Mouse (Mus musculus): ENCODE data around the gene Olfr643. TPM values are rescaled to one million over a fixed set of nuclear protein-coding genes. Genes with fewer than 3 reads are reported as not detected.

Olfr643 gene
- not detected for polyA plus RNA-seq (2014; fragmentation: Illumina TruSeq; extraction: RNeasy Lipid Tissue Mini Kit (QIAGEN cat#74804); ENCODE audit: low read depth, low replicate concordance)

GRCm38 (mm10) chr7:104137305-104137704, at the start of gene Olfr643:
Gene Olfr643 (minus strand): TSS chr7:104137405.

GRCm38 (mm10) chr7:104183292-104183691, 46.1 kb upstream of the Olfr643 start, which contains the start of gene Olfr648:
Gene Olfr648 (minus strand): TSS chr7:104183392.

GRCm38 (mm10) chr7:104150456-104150855, 13.3 kb upstream of the Olfr643 start, which contains the start of gene Ubqlnl:
Gene Ubqlnl (minus strand): TSS chr7:104150556.

GRCm38 (mm10) chr7:104143179-104143578, 6.0 kb upstream of the Olfr643 start, which contains the start of gene Ubqln3:
Gene Ubqln3 (minus strand): TSS chr7:104143279.

GRCm38 (mm10) chr7:104129726-104130125, 7.5 kb downstream of the Olfr643 start, which contains the start of gene Ubqln5:
Gene Ubqln5 (minus strand): TSS chr7:104129826.

GRCm38 (mm10) chr7:104104757-104104972, 32.5 kb downstream of the Olfr643 start, which contains the start of gene Olfr646:
Gene Olfr646 (plus strand): TSS chr7:104104873.

GRCm38 (mm10) chr7:104085365-104085764, 51.8 kb downstream of the Olfr643 start, which contains the start of gene Olfr645:
Gene Olfr645 (minus strand): TSS chr7:104085465.

GRCm38 (mm10) chr7:104071769-104072168, 65.4 kb downstream of the Olfr643 start, which contains the start of gene Olfr644:
Gene Olfr644 (minus strand): TSS chr7:104071869.

GRCm38 (mm10) chr7:104061345-104061744, 75.9 kb downstream of the Olfr643 start, which contains the start of gene 4930516K23Rik:
Gene 4930516K23Rik (minus strand): TSS chr7:104061445.

GRCm38 (mm10) chr7:104052566-104052965, 84.6 kb downstream of the Olfr643 start, which contains the start of gene Olfr642:
Gene Olfr642 (minus strand): TSS chr7:104052666.

GRCm38 (mm10) chr7:104035145-104035544, 102.1 kb downstream of the Olfr643 start, which contains the start of gene Olfr641:
Gene Olfr641 (plus strand): TSS chr7:104035445.

GRCm38 (mm10) chr7:104025473-104025872, 111.7 kb downstream of the Olfr643 start, which contains the start of gene Olfr640:
Gene Olfr640 (minus strand): TSS chr7:104025573.

GRCm38 (mm10) chr7:104017203-104017602, 120.0 kb downstream of the Olfr643 start, which contains the start of gene Olfr639:
Gene Olfr639 (minus strand): TSS chr7:104017303.

GRCm38 (mm10) chr7:103998446-103998845, 138.8 kb downstream of the Olfr643 start, which contains the start of gene Olfr638:
Gene Olfr638 (plus strand): TSS chr7:103998746.

GRCm38 (mm10) chr7:103970852-103971251, 166.4 kb downstream of the Olfr643 start, which contains the start of gene Olfr635:
Gene Olfr635 (plus strand): TSS chr7:103971152.

Other genes starting within 250 kb of the Olfr643 start
- not detected for gene Olfr64, start 242.9 kb downstream of the Olfr643 start, polyA plus RNA-seq (2014; fragmentation: Illumina TruSeq; extraction: RNeasy Lipid Tissue Mini Kit (QIAGEN cat#74804); ENCODE audit: low read depth, low replicate concordance)
- not detected for gene Olfr65, start 233.9 kb downstream of the Olfr643 start, polyA plus RNA-seq (2014; fragmentation: Illumina TruSeq; extraction: RNeasy Lipid Tissue Mini Kit (QIAGEN cat#74804); ENCODE audit: low read depth, low replicate concordance)
- gene Olfr631, start 208.6 kb downstream of the Olfr643 start, polyA plus RNA-seq (2014; fragmentation: Illumina TruSeq; extraction: RNeasy Lipid Tissue Mini Kit (QIAGEN cat#74804); ENCODE audit: low read depth, low replicate concordance): not detected
- not detected for gene Olfr632, start 203.1 kb downstream of the Olfr643 start, polyA plus RNA-seq (2014; fragmentation: Illumina TruSeq; extraction: RNeasy Lipid Tissue Mini Kit (QIAGEN cat#74804); ENCODE audit: low read depth, low replicate concordance)
- not detected for gene Olfr633, start 193.0 kb downstream of the Olfr643 start, polyA plus RNA-seq (2014; fragmentation: Illumina TruSeq; extraction: RNeasy Lipid Tissue Mini Kit (QIAGEN cat#74804); ENCODE audit: low read depth, low replicate concordance)
- not detected for gene Olfr635, start 166.3 kb downstream of the Olfr643 start, polyA plus RNA-seq (2014; fragmentation: Illumina TruSeq; extraction: RNeasy Lipid Tissue Mini Kit (QIAGEN cat#74804); ENCODE audit: low read depth, low replicate concordance)
- gene Olfr638, start 138.7 kb downstream of the Olfr643 start, polyA plus RNA-seq (2014; fragmentation: Illumina TruSeq; extraction: RNeasy Lipid Tissue Mini Kit (QIAGEN cat#74804); ENCODE audit: low read depth, low replicate concordance): not detected
- not detected for gene Olfr639, start 120.1 kb downstream of the Olfr643 start, polyA plus RNA-seq (2014; fragmentation: Illumina TruSeq; extraction: RNeasy Lipid Tissue Mini Kit (QIAGEN cat#74804); ENCODE audit: low read depth, low replicate concordance)
- not detected for gene Olfr640, start 111.8 kb downstream of the Olfr643 start, polyA plus RNA-seq (2014; fragmentation: Illumina TruSeq; extraction: RNeasy Lipid Tissue Mini Kit (QIAGEN cat#74804); ENCODE audit: low read depth, low replicate concordance)
- not detected for gene Olfr641, start 102.0 kb downstream of the Olfr643 start, polyA plus RNA-seq (2014; fragmentation: Illumina TruSeq; extraction: RNeasy Lipid Tissue Mini Kit (QIAGEN cat#74804); ENCODE audit: low read depth, low replicate concordance)
- gene Olfr642, start 84.7 kb downstream of the Olfr643 start, polyA plus RNA-seq (2014; fragmentation: Illumina TruSeq; extraction: RNeasy Lipid Tissue Mini Kit (QIAGEN cat#74804); ENCODE audit: low read depth, low replicate concordance): not detected
- not detected for gene 4930516K23Rik, start 76.0 kb downstream of the Olfr643 start, polyA plus RNA-seq (2014; fragmentation: Illumina TruSeq; extraction: RNeasy Lipid Tissue Mini Kit (QIAGEN cat#74804); ENCODE audit: low read depth, low replicate concordance)
- gene Olfr644, start 65.5 kb downstream of the Olfr643 start, polyA plus RNA-seq (2014; fragmentation: Illumina TruSeq; extraction: RNeasy Lipid Tissue Mini Kit (QIAGEN cat#74804); ENCODE audit: low read depth, low replicate concordance): not detected
- not detected for gene Olfr645, start 51.9 kb downstream of the Olfr643 start, polyA plus RNA-seq (2014; fragmentation: Illumina TruSeq; extraction: RNeasy Lipid Tissue Mini Kit (QIAGEN cat#74804); ENCODE audit: low read depth, low replicate concordance)
- gene Olfr646, start 32.5 kb downstream of the Olfr643 start, polyA plus RNA-seq (2014; fragmentation: Illumina TruSeq; extraction: RNeasy Lipid Tissue Mini Kit (QIAGEN cat#74804); ENCODE audit: low read depth, low replicate concordance): not detected
- gene Ubqln5, start 7.6 kb downstream of the Olfr643 start, polyA plus RNA-seq (2014; fragmentation: Illumina TruSeq; extraction: RNeasy Lipid Tissue Mini Kit (QIAGEN cat#74804); ENCODE audit: low read depth, low replicate concordance): not detected
- gene Ubqln3, start 5.9 kb upstream of the Olfr643 start, polyA plus RNA-seq (2014; fragmentation: Illumina TruSeq; extraction: RNeasy Lipid Tissue Mini Kit (QIAGEN cat#74804); ENCODE audit: low read depth, low replicate concordance): not detected
- not detected for gene Ubqlnl, start 13.2 kb upstream of the Olfr643 start, polyA plus RNA-seq (2014; fragmentation: Illumina TruSeq; extraction: RNeasy Lipid Tissue Mini Kit (QIAGEN cat#74804); ENCODE audit: low read depth, low replicate concordance)
- gene Olfm5, start 27.4 kb upstream of the Olfr643 start, polyA plus RNA-seq (2014; fragmentation: Illumina TruSeq; extraction: RNeasy Lipid Tissue Mini Kit (QIAGEN cat#74804); ENCODE audit: low read depth, low replicate concordance): not detected
- 0.13 TPM for gene Olfr648, start 46.0 kb upstream of the Olfr643 start, polyA plus RNA-seq (2014; fragmentation: Illumina TruSeq; extraction: RNeasy Lipid Tissue Mini Kit (QIAGEN cat#74804); ENCODE audit: low read depth, low replicate concordance)
- gene Olfr649, start 58.6 kb upstream of the Olfr643 start, polyA plus RNA-seq (2014; fragmentation: Illumina TruSeq; extraction: RNeasy Lipid Tissue Mini Kit (QIAGEN cat#74804); ENCODE audit: low read depth, low replicate concordance): not detected
- gene Trim6, start 81.4 kb upstream of the Olfr643 start, polyA plus RNA-seq (2014; fragmentation: Illumina TruSeq; extraction: RNeasy Lipid Tissue Mini Kit (QIAGEN cat#74804); ENCODE audit: low read depth, low replicate concordance): 30.0 TPM
- 40.5 TPM for gene Trim34a, start 107.1 kb upstream of the Olfr643 start, polyA plus RNA-seq (2014; fragmentation: Illumina TruSeq; extraction: RNeasy Lipid Tissue Mini Kit (QIAGEN cat#74804); ENCODE audit: low read depth, low replicate concordance)
- 15.0 TPM for gene Trim5, start 150.7 kb upstream of the Olfr643 start, polyA plus RNA-seq (2014; fragmentation: Illumina TruSeq; extraction: RNeasy Lipid Tissue Mini Kit (QIAGEN cat#74804); ENCODE audit: low read depth, low replicate concordance)
- 62.6 TPM for gene Trim12a, start 178.1 kb upstream of the Olfr643 start, polyA plus RNA-seq (2014; fragmentation: Illumina TruSeq; extraction: RNeasy Lipid Tissue Mini Kit (QIAGEN cat#74804); ENCODE audit: low read depth, low replicate concordance)
- 2.4 TPM for gene Trim34b, start 192.1 kb upstream of the Olfr643 start, polyA plus RNA-seq (2014; fragmentation: Illumina TruSeq; extraction: RNeasy Lipid Tissue Mini Kit (QIAGEN cat#74804); ENCODE audit: low read depth, low replicate concordance)
- 70.1 TPM for gene Trim12c, start 216.0 kb upstream of the Olfr643 start, polyA plus RNA-seq (2014; fragmentation: Illumina TruSeq; extraction: RNeasy Lipid Tissue Mini Kit (QIAGEN cat#74804); ENCODE audit: low read depth, low replicate concordance)
- 3.2 TPM for gene Trim30b, start 232.5 kb upstream of the Olfr643 start, polyA plus RNA-seq (2014; fragmentation: Illumina TruSeq; extraction: RNeasy Lipid Tissue Mini Kit (QIAGEN cat#74804); ENCODE audit: low read depth, low replicate concordance)